Mouse (Mus musculus): ENCODE data around the gene Plekha7.

DNA sequence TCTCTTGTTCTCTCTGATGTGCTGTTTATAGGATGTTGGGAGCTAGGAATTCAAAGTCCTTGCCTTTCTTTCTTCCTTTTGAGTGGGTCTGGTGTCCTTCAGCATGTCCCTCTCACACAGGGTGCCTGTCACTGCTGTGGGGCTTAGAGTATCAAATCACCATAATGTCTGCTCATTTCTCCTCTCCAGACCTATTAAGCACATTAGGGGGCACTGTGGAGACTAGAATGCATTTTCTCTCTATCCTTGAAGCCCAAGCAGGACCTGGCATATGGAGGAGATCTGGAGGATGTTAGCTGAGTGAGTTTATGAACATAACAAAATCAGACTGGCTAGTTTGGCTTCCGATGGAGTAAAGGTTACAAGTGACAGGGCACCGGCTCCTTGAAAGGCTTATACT, 161.1 kb downstream of the Plekha7 start:
- TF ChIP-seq CTCF (IDR thresholded peaks at IDR 0.05; ENCODE audit: control insufficient read depth, insufficient read depth, insufficient read length) (no peak), CEBPB (IDR thresholded peaks at IDR 0.05; ENCODE audit: low read depth) (no peak), MAX (IDR thresholded peaks at IDR 0.05) (no peak)
